Mouse (Mus musculus) G1E (cell line): ENCODE measurements around the gene Smim9. TPM values are rescaled to one million over a fixed set of nuclear protein-coding genes. Genes with fewer than 3 reads are reported as not detected.

Experiments
- ATAC-seq: 2 replicates; pipeline ENCODE4 v1.8.0; 2016; ENCODE audit warnings: mild to moderate bottlenecking; ENCODE audit not compliant: insufficient number of reproducible peaks, poor library complexity, low FRiP score, severe bottlenecking; ENCODE audit errors: extremely low read depth
- DNase-seq: peaks from one replicate; pipeline ENCODE4 v3.0.0; 2012; ENCODE audit warnings: low spot score
- H3K27me3 ChIP-seq: 2 replicates; pipeline ENCODE4 v1.6.1; 2012; ENCODE audit warnings: mild to moderate bottlenecking, low read length, inconsistent platforms; ENCODE audit not compliant: insufficient read depth
- H3K36me3 ChIP-seq: replicated peaks from 2 replicates; pipeline ENCODE3; 2012; ENCODE audit warnings: mild to moderate bottlenecking, inconsistent platforms
- H3K4me1 ChIP-seq: 2 replicates; pipeline ENCODE4 v1.6.1; 2012; ENCODE audit warnings: low read depth, low read length, inconsistent platforms, mixed read lengths; ENCODE audit not compliant: insufficient read depth
- H3K4me3 ChIP-seq: 2 replicates; pipeline ENCODE4 v1.5.1; 2012; ENCODE audit warnings: low read depth, mild to moderate bottlenecking, inconsistent platforms, low read length, moderate library complexity, mixed read lengths
- H3K9me3 ChIP-seq: replicated peaks from 2 replicates; pipeline ENCODE4 v1.6.1; 2012; ENCODE audit warnings: inconsistent platforms
- CTCF ChIP-seq: IDR thresholded peaks from 2 replicates; pipeline ENCODE4 v1.5.1; 2012; ENCODE audit warnings: low read depth, low read length, inconsistent platforms, mixed read lengths
- GATA1 ChIP-seq: IDR thresholded peaks from 2 replicates; pipeline ENCODE4 v1.6.1; 2012; ENCODE audit warnings: borderline replicate concordance, low read length, inconsistent platforms, mixed read lengths
- GATA2 ChIP-seq: IDR thresholded peaks from 2 replicates; pipeline ENCODE4 v1.6.1; 2012; ENCODE audit warnings: low read depth, low read length, inconsistent platforms, borderline replicate concordance
- POLR2AphosphoS5 ChIP-seq: IDR thresholded peaks from 2 replicates; pipeline ENCODE4 v1.6.1; 2012; ENCODE audit warnings: low read depth, low read length, inconsistent platforms; ENCODE audit not compliant: insufficient replicate concordance
- TAL1 ChIP-seq: conservative IDR thresholded peaks from 2 replicates; pipeline ENCODE4 v1.6.1; 2012; ENCODE audit warnings: low read depth, low read length, inconsistent platforms, mixed read lengths
- polyA plus RNA-seq: library from polyadenylated mRNA; stranded (reverse); fragments of >175 nt; gene quantifications from 2 replicates; pipeline ENCODE4 v1.2.3, GENCODE M21; 2012
- total RNA-seq, 2 experiments: library from RNA; stranded (forward) in 1 of 2; stranded (reverse) in 1 of 2; fragments of 200-1000 nt in 1 of 2; fragments of >200 nt in 1 of 2; fragmentation: Nextera tagmentation in 1 of 2; gene quantifications; 2 replicates each; pipeline ENCODE4 v1.2.3; 2014 to 2017

Gene Smim9
- total and polyA plus RNA-seq, 3 experiments: not detected

GRCm38 (mm10) chrX:75137729-75138128, 25.8 kb downstream of the Smim9 start:
- H3K4me1 ChIP-seq: peaks cover 6% of the 10 kb centered on the region; the same call in 1 of the 2 replicates
- TF ChIP-seq POLR2AphosphoS5 (no peak), GATA2 (no peak), GATA1 (no peak), TAL1 (peak; percentile 58; the same call in 1 of the 2 replicates)
- ATAC-seq: peak; percentile 88
- H3K27me3 ChIP-seq: no peaks in the 10 kb centered on the region
- H3K9me3 ChIP-seq: no peaks in the 10 kb centered on the region
- DNase-seq: peak; percentile 2
- H3K4me3 ChIP-seq: no peak overlapping the region
- H3K36me3 ChIP-seq: no peaks in the 10 kb centered on the region

DNA sequence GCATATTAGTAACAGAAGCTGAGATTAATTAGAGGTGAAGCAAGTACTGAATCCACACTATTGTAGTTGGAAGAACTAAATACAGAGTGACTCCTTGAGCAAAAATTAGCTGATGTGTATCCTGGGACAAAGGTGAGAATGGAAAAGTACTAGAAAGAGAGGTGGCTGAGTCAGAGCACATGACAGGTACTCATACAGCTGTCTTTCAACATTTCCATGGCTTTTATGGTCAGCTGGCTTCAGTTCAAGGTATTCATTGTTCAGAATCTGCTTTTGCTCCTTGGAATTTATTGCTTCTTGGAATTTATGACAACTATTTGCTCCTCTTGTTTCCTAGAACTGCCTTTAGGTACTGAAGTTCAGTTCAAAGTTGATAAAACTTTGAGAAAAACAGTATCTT, 26.6 kb downstream of the Smim9 start:
- no peak for TF ChIP-seq POLR2AphosphoS5
- no peak for TF ChIP-seq GATA1
- DNase-seq (no peak), ATAC-seq (no peak)
- Histone ChIP-seq H3K36me3 (no peaks in the 10 kb centered on the region), H3K27me3 (no peaks in the 10 kb centered on the region), H3K9me3 (no peaks in the 10 kb centered on the region), H3K4me3 (no peak overlapping the region), H3K4me1 (peaks cover 6% of the 10 kb centered on the region; the same call in 1 of the 2 replicates)

DNA sequence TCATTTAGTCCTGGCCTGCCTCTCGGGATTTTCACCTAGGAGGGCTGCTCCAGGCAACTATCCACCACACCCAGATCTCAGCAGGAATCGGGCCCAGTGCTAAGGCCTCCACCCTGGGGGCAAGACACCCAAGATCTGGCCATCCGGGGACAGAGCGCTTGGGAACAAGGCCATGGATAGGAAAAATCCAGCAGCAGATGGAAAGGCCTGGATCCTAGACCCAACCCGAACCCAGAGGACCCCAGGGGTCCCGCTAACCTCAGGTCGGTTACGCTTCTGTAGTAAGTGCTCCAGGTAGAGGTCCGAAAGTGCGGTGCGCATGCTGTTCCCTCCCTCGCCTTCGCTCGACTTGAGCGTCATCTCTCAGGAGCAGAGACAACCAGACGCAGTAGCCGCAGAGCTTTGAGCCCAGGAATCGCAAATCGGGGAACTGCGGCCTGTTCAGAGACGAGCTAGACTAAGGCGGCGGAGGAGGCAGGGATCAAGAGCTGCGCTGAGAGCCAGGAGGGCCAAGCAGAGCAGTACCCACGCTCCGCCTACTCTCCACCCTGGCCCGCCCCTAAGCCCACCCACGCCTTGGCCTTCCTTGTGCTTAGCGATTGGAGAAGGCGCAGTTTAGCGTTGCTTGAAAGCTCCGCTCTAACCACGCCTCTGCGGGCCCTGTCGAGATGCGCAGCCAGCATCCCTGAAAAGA, 33.0 kb downstream of the Smim9 start, which contains the start of gene Mpp1:
Mpp1 (minus strand) TSS at position 550 of the 694 bp plus-strand sequence.
- Histone ChIP-seq H3K27me3 (no peaks in the 10 kb centered on the region), H3K4me3 (peak within 1 kb of the TSS; percentile 74), H3K4me1 (peaks cover 20% of the 10 kb centered on the region; the same call in 1 of the 2 replicates), H3K9me3 (no peaks in the 10 kb centered on the region), H3K36me3 (peaks cover under 1% of the 10 kb centered on the region)
- ATAC-seq (peak; percentile 94), DNase-seq (peak; percentile 14)
- TF ChIP-seq TAL1 (no peak), POLR2AphosphoS5 (no peak), CTCF (no peak), GATA1 (no peak), GATA2 (no peak)

GRCm38 (mm10) chrX:75129474-75129873, 34.1 kb downstream of the Smim9 start:
- H3K4me3 ChIP-seq: no peak overlapping the region; the same call in 1 of the 2 replicates
- peaks cover 11% of the 10 kb centered on the region for H3K36me3 ChIP-seq
- ATAC-seq (no peak), DNase-seq (no peak)
- H3K27me3 ChIP-seq: no peaks in the 10 kb centered on the region
- H3K4me1 ChIP-seq: peaks cover 20% of the 10 kb centered on the region; the same call in 1 of the 2 replicates
- H3K9me3 ChIP-seq: no peaks in the 10 kb centered on the region
- TF ChIP-seq GATA2 (no peak), POLR2AphosphoS5 (no peak), CTCF (no peak), GATA1 (no peak)

GRCm38 (mm10) chrX:75128333-75128980, 35.1 kb downstream of the Smim9 start:
- H3K36me3 ChIP-seq: peaks cover 11% of the 10 kb centered on the region
- H3K9me3 ChIP-seq: no peaks in the 10 kb centered on the region
- ATAC-seq (no peak), DNase-seq (no peak)
- no peak for TF ChIP-seq GATA1
- no peak for TF ChIP-seq CTCF
- TF ChIP-seq TAL1: no peak
- no peak for TF ChIP-seq POLR2AphosphoS5
- no peak for TF ChIP-seq GATA2
- H3K27me3 ChIP-seq: no peaks in the 10 kb centered on the region
- H3K4me3 ChIP-seq: no peak overlapping the region; the same call in 1 of the 2 replicates
- H3K4me1 ChIP-seq: peaks cover 20% of the 10 kb centered on the region; the same call in 1 of the 2 replicates

GRCm38 (mm10) chrX:75126893-75127292, 36.7 kb downstream of the Smim9 start:
- Histone ChIP-seq H3K36me3 (peaks cover 16% of the 10 kb centered on the region), H3K27me3 (no peaks in the 10 kb centered on the region), H3K9me3 (no peaks in the 10 kb centered on the region), H3K4me1 (peaks cover 20% of the 10 kb centered on the region; the same call in 1 of the 2 replicates), H3K4me3 (no peak overlapping the region)
- DNase-seq (no peak), ATAC-seq (no peak)
- TF ChIP-seq GATA1: no peak
- no peak for TF ChIP-seq GATA2
- TF ChIP-seq CTCF: no peak
- no peak for TF ChIP-seq POLR2AphosphoS5
- TF ChIP-seq TAL1: no peak
